Mouse (Mus musculus): ENCODE measurements around the gene Togaram2.

The Togaram2 gene

GRCm38 (mm10) chr17:71673092-71673491 lies at the start of gene Togaram2:
TSS of gene Togaram2 (plus strand) at chr17:71673261.
- POLR2A ChIA-PET: interaction anchor here in 1 of 4 experiments (2.6 kb wide), 1 partner anchor 10 kb away, joined by 16 read pairs; no protein-coding TSS in a partner anchor
- CTCF ChIA-PET: interaction anchor here in 2 of 4 experiments (1.1 to 1.9 kb wide), 3 partner anchors 31 to 200 kb away, joined by 3 to 15 read pairs (median 9); no protein-coding TSS in a partner anchor

DNA sequence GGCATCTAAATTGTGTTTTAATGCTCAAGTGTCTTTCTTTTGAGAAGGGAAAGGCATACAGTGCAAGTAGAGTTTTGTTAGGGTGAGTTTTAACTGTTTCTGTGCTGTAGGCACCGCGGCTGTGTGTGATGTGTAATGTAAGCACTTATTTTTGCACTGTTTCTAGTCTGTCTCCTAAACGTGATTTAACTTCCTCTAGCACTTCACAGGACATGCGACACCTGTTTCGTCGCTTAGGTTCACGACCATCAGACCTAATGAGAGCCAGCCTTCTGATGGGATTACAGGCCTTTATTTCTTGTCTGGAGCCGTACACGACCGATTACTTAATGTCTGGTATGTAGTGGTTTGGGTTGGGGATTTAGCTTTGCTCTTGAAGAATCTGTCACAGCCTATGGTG lies 41.3 kb upstream of the Togaram2 start:
- ChIA-PET POLR2A (interaction anchor here in 2 of 4 experiments (0.7 to 37.6 kb wide), 5 partner anchors 1 to 21 kb away, joined by 5 to 593 read pairs (median 68); partner anchors contain the start of gene Wdr43 (in 1 of the 2)), CTCF (no interaction called here)

- ChIA-PET POLR2A (interaction anchor here in 3 of 4 experiments (0.9 to 37.6 kb wide), 8 partner anchors 0 to 34 kb away, joined by 3 to 593 read pairs (median 8); partner anchors contain the start of gene Wdr43 (in 2 of the 3)), CTCF (interaction anchor here in 2 of 4 experiments (1.4 kb wide), 2 partner anchors 12 to 39 kb away, joined by 3 to 4 read pairs; no protein-coding TSS in a partner anchor)
These were observed 39.7 kb upstream of the Togaram2 start for GRCm38 (mm10) chr17:71633350-71633749.

- ChIA-PET POLR2A (interaction anchor here in 2 of 4 experiments (0.9 to 37.6 kb wide), 6 partner anchors 4 to 45 kb away, joined by 3 to 593 read pairs (median 36); partner anchors contain the start of gene Wdr43 (in 2 of the 2)), CTCF (no interaction called here)
These were observed 36.3 kb upstream of the Togaram2 start for GRCm38 (mm10) chr17:71636786-71637185.

- ChIA-PET POLR2A (interaction anchor here (0.6 to 37.6 kb wide), 14 partner anchors 5 to 689 kb away, joined by 3 to 593 read pairs (median 4); partner anchors contain the start of gene Wdr43 (in 1 of the 4)), CTCF (interaction anchor here in 2 of 4 experiments (0.6 to 0.8 kb wide), 4 partner anchors 12 to 27 kb away, joined by 3 to 5 read pairs (median 3); no protein-coding TSS in a partner anchor)
These were observed 35.3 kb upstream of the Togaram2 start for GRCm38 (mm10) chr17:71637750-71638265.

GRCm38 (mm10) chr17:71639056-71639455 lies 34.0 kb upstream of the Togaram2 start:
- POLR2A ChIA-PET: interaction anchor here in 1 of 4 experiments (0.6 to 37.6 kb wide), 5 partner anchors 6 to 87 kb away, joined by 3 to 593 read pairs (median 4); partner anchors contain the start of gene Spdya
- CTCF ChIA-PET: interaction anchor here in 2 of 4 experiments (0.6 to 1.9 kb wide), 2 partner anchors 23 to 33 kb away, joined by 3 to 5 read pairs; no protein-coding TSS in a partner anchor

DNA sequence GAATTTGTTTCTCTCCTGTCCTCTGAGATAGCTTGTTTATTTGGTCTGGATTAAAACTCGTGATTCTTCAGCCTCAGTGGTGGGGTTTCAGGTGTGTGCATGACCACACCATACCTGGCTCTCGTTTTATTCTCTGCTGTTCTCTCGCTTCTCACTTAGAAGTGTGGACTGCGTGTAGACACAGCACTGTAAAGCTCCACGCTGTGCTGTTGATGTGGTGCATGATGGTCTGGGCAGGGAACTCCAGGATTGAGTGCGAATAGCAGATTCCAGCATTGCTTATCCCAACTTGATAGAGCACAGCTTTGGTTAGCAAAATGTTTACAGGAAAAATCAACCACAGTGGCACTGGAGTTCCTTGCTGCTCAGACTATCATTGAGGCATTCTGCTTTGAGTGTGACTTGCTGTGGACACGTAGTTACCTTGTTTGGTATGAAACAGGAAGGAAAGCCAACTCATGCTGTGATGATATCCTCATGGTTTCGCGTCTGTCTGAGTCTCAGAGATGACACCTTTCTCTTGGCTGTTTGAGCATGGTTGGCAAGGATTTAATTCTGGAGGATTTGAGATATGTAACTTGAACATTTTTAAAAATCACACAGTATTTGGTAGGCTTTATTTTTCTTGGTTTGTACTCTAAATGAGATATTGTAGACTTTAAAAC lies 32.5 kb upstream of the Togaram2 start:
- POLR2A ChIA-PET: interaction anchor here in 1 of 4 experiments (0.9 to 37.6 kb wide), 4 partner anchors 7 to 25 kb away, joined by 3 to 593 read pairs (median 300); partner anchors contain the start of gene Wdr43
- CTCF ChIA-PET: interaction anchor here in 1 of 4 experiments (0.9 to 1.9 kb wide), 2 partner anchors 31 kb away, joined by 3 to 5 read pairs; no protein-coding TSS in a partner anchor

DNA sequence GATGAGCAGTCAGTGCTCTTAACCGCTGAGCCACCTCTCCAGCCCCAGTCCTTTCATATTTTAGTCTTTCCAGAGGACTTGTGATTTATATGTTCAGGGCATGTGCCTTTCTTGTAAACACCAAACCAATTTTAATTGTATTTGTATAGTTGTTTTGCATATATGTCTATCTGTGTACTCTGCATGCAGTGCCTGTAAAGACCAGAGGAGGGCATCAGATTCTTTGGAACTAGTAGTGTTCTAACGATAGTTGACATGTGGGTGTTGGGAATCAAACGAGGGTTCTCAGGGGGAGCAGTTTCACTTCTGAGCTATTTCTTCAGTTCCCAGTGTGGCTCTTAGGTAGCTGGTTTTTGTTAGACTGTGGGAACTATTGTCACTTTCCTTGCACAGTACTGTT lies 30.9 kb upstream of the Togaram2 start:
- ChIA-PET CTCF (interaction anchor here in 2 of 4 experiments (1.0 to 1.2 kb wide), 2 partner anchors 11 to 15 kb away, joined by 4 read pairs; no protein-coding TSS in a partner anchor), POLR2A (interaction anchor here in 2 of 4 experiments (0.8 to 37.6 kb wide), 9 partner anchors 5 to 90 kb away, joined by 3 to 593 read pairs (median 4); partner anchors contain the start of genes Spdya (in 1 of the 2) and Wdr43 (in 1 of the 2))

DNA sequence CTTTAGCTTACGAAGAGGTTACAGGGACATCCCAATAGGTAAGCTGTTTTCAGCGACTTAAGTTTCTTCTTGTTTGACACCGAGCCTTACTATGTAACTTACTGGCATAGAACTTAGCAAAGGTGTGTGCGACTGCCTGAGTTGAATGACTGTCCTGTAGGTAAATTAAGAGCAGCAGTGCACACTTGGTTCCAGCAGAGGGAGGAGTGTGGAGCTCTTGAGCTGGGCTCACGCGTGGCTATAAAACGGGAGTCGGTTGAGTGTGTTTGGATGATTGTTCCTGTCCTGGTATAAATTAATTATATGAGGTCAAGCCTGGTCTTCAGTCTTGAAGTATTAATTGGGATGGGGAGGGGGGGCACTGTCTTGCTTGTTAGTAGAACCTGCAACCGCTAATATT lies 23.1 kb upstream of the Togaram2 start:
- ChIA-PET CTCF (interaction anchor here in 3 of 4 experiments (0.5 to 1.4 kb wide), 11 partner anchors 12 to 730 kb away, joined by 3 to 8 read pairs (median 3); no protein-coding TSS in a partner anchor), POLR2A (interaction anchor here in 2 of 4 experiments (0.6 to 37.6 kb wide), 7 partner anchors 12 to 329 kb away, joined by 3 to 593 read pairs (median 4); no protein-coding TSS in a partner anchor)

GRCm38 (mm10) chr17:71652495-71652894 lies 20.6 kb upstream of the Togaram2 start:
- CTCF ChIA-PET: interaction anchor here in 1 of 4 experiments (2.1 kb wide), 1 partner anchor 19 kb away, joined by 6 read pairs; no protein-coding TSS in a partner anchor
- POLR2A ChIA-PET: interaction anchor here in 3 of 4 experiments (0.6 to 37.6 kb wide), 6 partner anchors 9 to 34 kb away, joined by 3 to 593 read pairs (median 6); no protein-coding TSS in a partner anchor

GRCm38 (mm10) chr17:71652934-71653333 lies 20.1 kb upstream of the Togaram2 start:
- CTCF ChIA-PET: interaction anchor here in 2 of 4 experiments (0.8 to 2.1 kb wide), 3 partner anchors 10 to 19 kb away, joined by 4 to 6 read pairs (median 4); no protein-coding TSS in a partner anchor
- POLR2A ChIA-PET: interaction anchor here in 3 of 4 experiments (0.6 to 37.6 kb wide), 7 partner anchors 9 to 35 kb away, joined by 3 to 593 read pairs (median 5); no protein-coding TSS in a partner anchor

GRCm38 (mm10) chr17:71657521-71657920 lies 15.5 kb upstream of the Togaram2 start:
- POLR2A ChIA-PET: interaction anchor here in 2 of 4 experiments (0.6 to 37.6 kb wide), 4 partner anchors 9 to 823 kb away, joined by 3 to 593 read pairs (median 4); no protein-coding TSS in a partner anchor
- CTCF ChIA-PET: interaction anchor here in 1 of 4 experiments (0.8 kb wide), 1 partner anchor 16 kb away, joined by 4 read pairs; no protein-coding TSS in a partner anchor

DNA sequence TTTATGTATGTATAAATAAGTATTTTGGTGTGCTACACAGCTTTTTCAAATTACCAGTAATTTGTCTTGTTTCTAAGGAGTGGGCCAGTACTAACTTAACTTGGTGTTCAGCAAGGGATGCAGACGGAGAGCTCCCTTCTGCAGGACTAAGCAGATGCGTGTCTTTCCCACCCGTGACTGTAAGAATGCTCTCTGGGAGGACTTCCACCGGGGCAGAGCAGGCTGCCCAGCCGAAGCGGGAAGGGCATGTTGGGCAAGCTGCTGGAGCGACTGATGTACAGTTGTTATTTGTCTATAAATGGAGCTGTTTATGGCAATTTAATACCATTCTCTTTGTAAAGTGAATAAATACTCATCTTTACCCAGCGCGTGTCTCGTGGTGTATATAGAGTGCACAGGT lies 14.4 kb upstream of the Togaram2 start:
- ChIA-PET CTCF (no interaction called here), POLR2A (interaction anchor here in 1 of 4 experiments (1.4 to 37.6 kb wide), 3 partner anchors 13 to 43 kb away, joined by 4 to 593 read pairs (median 4); partner anchors contain the start of gene Wdr43)

- CTCF ChIA-PET: interaction anchor here in 3 of 4 experiments (0.6 to 1.3 kb wide), 4 partner anchors 12 to 128 kb away, joined by 3 to 5 read pairs (median 4); no protein-coding TSS in a partner anchor
- POLR2A ChIA-PET: interaction anchor here in 2 of 4 experiments (0.5 to 37.6 kb wide), 5 partner anchors 26 to 965 kb away, joined by 3 to 593 read pairs (median 4); no protein-coding TSS in a partner anchor
These were observed 12.7 kb upstream of the Togaram2 start for GRCm38 (mm10) chr17:71660390-71660789.

DNA sequence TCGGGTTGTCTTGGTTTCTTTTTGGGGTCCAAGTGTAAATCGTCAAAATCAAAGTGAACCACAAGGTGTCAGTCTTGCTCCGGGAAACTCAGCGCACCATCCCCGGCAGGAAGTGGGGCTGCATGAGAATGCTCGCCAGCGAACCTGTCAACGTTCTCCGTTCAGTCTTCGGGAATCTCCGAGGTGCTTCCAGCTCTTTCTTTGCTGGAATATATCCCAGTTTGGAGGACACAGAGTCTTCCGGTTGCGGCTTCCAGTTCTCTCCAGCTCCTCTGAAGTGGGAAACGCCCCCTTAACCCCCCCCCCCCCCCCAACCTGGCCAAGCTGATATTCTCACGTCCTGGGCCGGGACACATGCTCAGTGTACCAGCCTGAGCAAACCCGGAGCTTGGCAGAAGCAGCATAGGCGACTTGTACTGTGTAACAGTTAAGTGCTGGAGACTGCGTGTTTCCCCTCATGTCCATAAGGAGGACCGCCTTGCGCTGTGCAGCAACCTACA lies 10.3 kb upstream of the Togaram2 start:
- CTCF ChIA-PET: interaction anchor here (0.5 to 2.7 kb wide), 11 partner anchors 9 to 1719 kb away, joined by 3 to 19 read pairs (median 5); no protein-coding TSS in a partner anchor
- POLR2A ChIA-PET: interaction anchor here in 2 of 4 experiments (0.6 to 37.6 kb wide), 10 partner anchors 8 to 83 kb away, joined by 3 to 593 read pairs (median 4); partner anchors contain the start of genes Togaram2 (in 1 of the 2) and Wdr43 (in 1 of the 2)

GRCm38 (mm10) chr17:71663491-71663890 lies 9.6 kb upstream of the Togaram2 start:
- CTCF ChIA-PET: interaction anchor here (0.5 to 2.7 kb wide), 12 partner anchors 8 to 1795 kb away, joined by 3 to 19 read pairs (median 5); no protein-coding TSS in a partner anchor

GRCm38 (mm10) chr17:71664172-71664571 lies 8.9 kb upstream of the Togaram2 start:
- CTCF ChIA-PET: interaction anchor here (0.6 to 2.7 kb wide), 5 partner anchors 8 to 791 kb away, joined by 3 to 26 read pairs (median 12); no protein-coding TSS in a partner anchor
- POLR2A ChIA-PET: interaction anchor here in 3 of 4 experiments (0.6 to 37.6 kb wide), 6 partner anchors 8 to 124 kb away, joined by 3 to 593 read pairs (median 6); partner anchors contain the start of gene Togaram2 (in 1 of the 3)

More at GRCm38 (mm10) chr17:71663491-71663890, 9.6 kb upstream of the Togaram2 start:
- POLR2A ChIA-PET: interaction anchor here in 2 of 4 experiments (0.9 to 37.6 kb wide), 7 partner anchors 9 to 65 kb away, joined by 3 to 593 read pairs (median 4); partner anchors contain the start of gene Togaram2 (in 1 of the 2)

Data from embryonic stem cell, embryonic (primary cell).